Mouse (Mus musculus) heart, postnatal 0 days (tissue): Measurements from ENCODE around the gene Wnk2. TPM values are rescaled to one million over a fixed set of nuclear protein-coding genes. Genes with fewer than 3 reads are reported as not detected.

Source experiments
- ATAC-seq: fragments of 200-750 bp; cut with Nextera tagmentation; 2 replicates; pipeline ENCODE4 v1.8.0; 2017; ENCODE audit warnings: low read depth, moderate number of reproducible peaks, moderate library complexity; ENCODE audit not compliant: insufficient read depth
- DNase-seq: peaks from one replicate; pipeline ENCODE4 v3.0.0-alpha.2; 2016; ENCODE audit warnings: low spot score
- H3K27ac ChIP-seq: fragments of 300-500 bp; sonication (generic); 2 replicates; pipeline ENCODE4 v1.5.1; 2014; ENCODE audit warnings: low read depth, mild to moderate bottlenecking
- H3K27me3 ChIP-seq: fragments of 300-500 bp; sonication (generic); 2 replicates; pipeline ENCODE4 v1.6.1; 2014; ENCODE audit warnings: low read length, mixed read lengths; ENCODE audit not compliant: control insufficient read depth, insufficient read depth
- H3K36me3 ChIP-seq: fragments of 300-500 bp; sonication (generic); replicated peaks from 2 replicates; pipeline ENCODE4 v1.6.1; 2014; ENCODE audit warnings: low read length, mixed read lengths; ENCODE audit not compliant: control insufficient read depth, insufficient read depth
- H3K4me1 ChIP-seq: fragments of 300-500 bp; sonication (generic); 2 replicates; pipeline ENCODE4 v1.6.1; 2014; ENCODE audit warnings: antibody characterized with exemption; ENCODE audit not compliant: control insufficient read depth, insufficient read depth
- H3K4me2 ChIP-seq: fragments of 300-500 bp; sonication (generic); 2 replicates; pipeline ENCODE4 v1.6.1; 2014; ENCODE audit warnings: low read depth, mild to moderate bottlenecking, low read length, moderate library complexity
- H3K4me3 ChIP-seq: fragments of 300-500 bp; sonication (generic); 2 replicates; pipeline ENCODE4 v1.5.1; 2014; ENCODE audit warnings: low read depth, low read length
- H3K9ac ChIP-seq: fragments of 300-500 bp; sonication (generic); replicated peaks from 2 replicates; pipeline ENCODE4 v1.6.1; 2014; ENCODE audit warnings: low read depth, low read length, mixed read lengths
- H3K9me3 ChIP-seq: fragments of 300-500 bp; sonication (generic); replicated peaks from 2 replicates; pipeline ENCODE4 v1.6.1; 2016; ENCODE audit warnings: low read length; ENCODE audit not compliant: control insufficient read depth
- CTCF ChIP-seq: IDR thresholded peaks from 2 replicates; pipeline ENCODE4 v1.5.1; 2016; ENCODE audit warnings: antibody characterized with exemption, control low read depth, low read depth
- EP300 ChIP-seq: IDR thresholded peaks from 2 replicates; pipeline ENCODE4 v1.6.1; 2016; ENCODE audit warnings: antibody characterized with exemption, low read depth
- WGBS: fragments of 180-500 bp; shearing (Covaris S2); extraction: QIAGEN DNeasy Blood & Tissue Kit; methylation state at CpG from one replicate; pipeline ENCODE4 v1.1.7; 2014; 5-methylcytosine and 5-hydroxymethylcytosine counted together
- polyA plus RNA-seq: library from polyadenylated mRNA; unstranded; fragments of >200 nt; fragmentation: Nextera tagmentation; extraction: Ambion mirVana; gene quantifications from 2 replicates; pipeline ENCODE4 v1.2.1, GENCODE M21; 2015
- total RNA-seq: library from RNA; depleted of rRNA; stranded (reverse); fragments of >200 nt; gene quantifications from 2 replicates; pipeline ENCODE4 v1.2.3, GENCODE M21; 2014; ENCODE audit warnings: low replicate concordance

The Wnk2 gene
- total and polyA plus RNA-seq, 2 experiments from 2014 or later = 1.5 to 5.5 TPM

DNA sequence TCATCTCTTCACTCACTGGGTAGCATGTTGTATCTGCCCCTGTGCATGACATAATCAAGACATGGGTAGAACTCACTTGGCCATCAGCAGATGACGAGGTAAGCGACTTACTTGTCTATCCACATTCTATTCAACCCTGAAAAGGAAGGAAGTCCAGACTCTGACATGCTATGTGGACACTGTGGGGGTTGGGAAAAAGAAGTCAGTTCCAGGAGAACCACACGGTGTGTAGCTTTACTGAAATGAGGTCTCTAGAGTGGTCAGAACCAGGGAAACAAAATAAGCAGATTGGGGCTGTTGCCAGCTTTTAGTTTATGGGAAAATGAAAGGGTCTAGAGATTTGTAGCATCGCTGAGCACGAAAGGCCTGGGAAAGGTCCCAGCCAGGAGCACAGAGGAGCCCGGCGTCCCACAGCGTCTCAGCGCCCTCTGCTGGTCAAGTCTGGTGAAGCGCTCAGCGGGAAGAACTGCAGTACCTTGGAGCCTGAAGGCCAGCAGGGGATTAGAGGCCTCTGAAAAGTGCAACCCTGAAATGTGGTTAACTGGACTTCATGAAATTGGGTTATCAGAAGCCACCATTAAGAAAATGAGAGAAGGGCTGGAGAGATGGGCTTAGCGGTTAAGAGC, 25.3 kb upstream of the Wnk2 start:
- ATAC-seq (peak; percentile 79), DNase-seq (peak; percentile 78)
- Histone ChIP-seq H3K4me2 (0 out of 2 replicates have a peak overlapping the region, but pooled peaks have one; percentile 11), H3K27me3 (no peaks in the 10 kb centered on the region), H3K4me3 (no peak overlapping the region), H3K9ac (no peak overlapping the region), H3K36me3 (no peaks in the 10 kb centered on the region), H3K9me3 (no peaks in the 10 kb centered on the region), H3K4me1 (no peaks in the 10 kb centered on the region), H3K27ac (no peak overlapping the region)
- 7% methylated on average over 12 of the region's 12 CpGs for WGBS
- TF ChIP-seq EP300 (no peak), CTCF (peak; percentile 97)

DNA sequence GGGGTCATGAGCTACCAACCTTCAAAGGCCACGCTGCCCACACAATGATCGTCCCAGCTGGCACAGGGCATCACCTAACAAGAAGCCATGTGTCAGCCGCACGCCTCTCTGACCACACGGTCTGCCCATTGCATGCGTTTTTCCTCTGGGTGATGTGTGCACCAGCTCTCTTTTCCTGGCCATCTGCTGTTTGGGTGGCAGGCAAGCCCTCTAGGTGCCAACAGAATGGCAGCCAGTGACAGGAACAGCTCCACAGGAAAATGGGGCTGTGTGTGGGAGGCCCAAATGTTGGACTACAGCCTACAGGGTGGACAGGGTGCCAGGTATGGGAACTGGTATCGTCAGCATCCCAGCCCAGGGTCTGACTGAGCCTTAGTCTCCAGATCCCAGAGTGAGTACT, 24.5 kb upstream of the Wnk2 start:
- Histone ChIP-seq H3K4me3 (no peak overlapping the region), H3K27me3 (no peaks in the 10 kb centered on the region), H3K9ac (no peak overlapping the region), H3K9me3 (no peaks in the 10 kb centered on the region), H3K4me1 (no peaks in the 10 kb centered on the region), H3K4me2 (no peak overlapping the region), H3K36me3 (no peaks in the 10 kb centered on the region), H3K27ac (no peak overlapping the region)
- 96% methylated on average over 7 of the region's 7 CpGs for WGBS
- ATAC-seq (no peak), DNase-seq (no peak)
- TF ChIP-seq CTCF (no peak), EP300 (no peak)

DNA sequence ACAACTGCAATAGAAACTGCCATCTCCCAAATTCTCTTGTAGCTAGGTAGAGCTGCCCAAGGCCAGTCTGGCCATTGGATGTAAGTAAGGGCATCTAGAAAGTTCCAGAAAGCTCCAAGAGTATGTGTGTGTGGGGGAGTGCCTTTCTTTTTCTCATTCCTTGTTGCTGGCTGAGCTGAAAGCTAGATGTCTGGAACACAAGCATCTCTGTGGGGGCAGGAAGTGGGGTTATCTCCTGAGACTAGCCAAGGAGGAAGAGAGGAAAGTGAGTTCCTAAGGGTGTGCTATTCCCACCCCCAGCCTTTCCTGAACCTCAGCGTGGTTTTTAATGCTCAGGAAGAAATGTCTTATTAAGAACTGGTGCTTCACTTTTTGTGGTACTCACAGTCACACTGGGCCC, 23.9 kb upstream of the Wnk2 start:
- Histone ChIP-seq H3K27me3 (no peaks in the 10 kb centered on the region), H3K4me2 (no peak overlapping the region), H3K4me1 (no peaks in the 10 kb centered on the region), H3K4me3 (no peak overlapping the region), H3K36me3 (no peaks in the 10 kb centered on the region), H3K9me3 (no peaks in the 10 kb centered on the region), H3K27ac (no peak overlapping the region), H3K9ac (no peak overlapping the region)
- ATAC-seq = no peak
- no peak for DNase-seq
- TF ChIP-seq CTCF (no peak), EP300 (no peak)
- WGBS = 55% methylated on average over 1 of the region's 1 CpGs

DNA sequence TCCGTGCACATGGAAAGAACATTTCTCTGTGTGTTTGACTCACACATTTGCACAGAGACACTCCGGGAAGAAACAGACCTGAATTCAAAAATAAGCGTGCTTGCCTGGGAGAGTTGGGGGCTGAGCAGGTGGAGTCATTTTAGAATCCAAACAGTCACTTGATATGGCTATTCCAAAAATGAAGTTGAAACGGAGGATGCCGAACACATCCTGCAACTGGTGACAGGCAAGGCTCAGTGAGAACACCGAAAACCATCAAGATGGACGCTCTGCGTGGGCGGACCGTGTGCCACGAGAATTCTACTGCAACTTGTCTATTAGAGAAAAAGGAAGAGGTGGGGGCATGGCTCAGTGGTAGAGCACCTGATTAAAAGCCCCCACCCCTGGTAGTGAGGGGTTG, 22.8 kb upstream of the Wnk2 start:
- DNase-seq = no peak
- no peak overlapping the region for H3K9ac ChIP-seq
- ATAC-seq = no peak
- no peaks in the 10 kb centered on the region for H3K36me3 ChIP-seq
- TF ChIP-seq CTCF (no peak), EP300 (no peak)
- H3K4me2 ChIP-seq = no peak overlapping the region
- no peaks in the 10 kb centered on the region for H3K27me3 ChIP-seq
- no peak overlapping the region for H3K27ac ChIP-seq
- no peaks in the 10 kb centered on the region for H3K9me3 ChIP-seq
- no peak overlapping the region for H3K4me3 ChIP-seq
- no peaks in the 10 kb centered on the region for H3K4me1 ChIP-seq
- 89% methylated on average over 11 of the region's 11 CpGs for WGBS

DNA sequence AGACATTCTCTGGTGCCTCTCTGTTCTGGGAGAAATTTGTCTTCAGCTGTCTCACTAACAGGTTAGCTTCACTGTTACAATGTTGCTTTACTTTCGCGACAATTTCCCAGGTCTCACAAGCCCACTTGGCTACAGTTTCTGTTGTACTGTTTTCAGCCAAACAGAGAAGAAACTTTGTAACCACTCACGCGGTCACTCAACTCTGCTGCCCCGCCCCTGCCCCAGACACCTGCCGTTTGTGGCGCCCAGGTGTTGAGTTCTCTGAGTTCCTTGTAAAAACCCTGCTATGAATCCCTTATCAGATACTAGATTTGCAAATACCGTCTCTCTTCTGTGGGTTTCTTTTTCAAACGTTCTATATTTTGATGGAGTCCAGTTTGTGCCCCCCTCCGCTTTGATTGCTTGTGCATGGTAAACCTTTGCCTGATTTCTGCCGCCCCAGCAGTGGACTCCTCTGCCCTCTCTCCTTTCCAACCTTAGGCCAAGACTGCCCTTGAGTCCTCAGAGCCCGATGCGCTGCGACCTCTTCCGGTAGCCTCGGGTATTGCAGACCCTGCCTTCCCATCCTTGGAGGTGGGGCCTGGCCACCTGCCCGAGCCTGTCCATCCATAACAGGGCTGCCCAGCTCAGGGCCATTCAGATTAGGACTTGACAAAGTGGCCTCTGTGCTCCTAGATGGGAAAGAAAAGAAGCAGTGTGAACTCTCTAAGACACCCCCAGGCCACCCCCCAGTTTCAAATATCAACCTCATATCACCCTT, 21.8 kb upstream of the Wnk2 start:
- no peak overlapping the region for H3K27ac ChIP-seq
- 18% methylated on average over 17 of the region's 17 CpGs for WGBS
- H3K4me1 ChIP-seq = no peaks in the 10 kb centered on the region
- H3K9me3 ChIP-seq = no peaks in the 10 kb centered on the region
- H3K36me3 ChIP-seq = no peaks in the 10 kb centered on the region
- peak; percentile 80 for ATAC-seq
- H3K4me3 ChIP-seq = no peak overlapping the region
- no peak for TF ChIP-seq EP300
- TF ChIP-seq CTCF = peak; percentile 99
- H3K4me2 ChIP-seq = no peak overlapping the region
- peak; percentile 86 for DNase-seq
- no peaks in the 10 kb centered on the region for H3K27me3 ChIP-seq
- H3K9ac ChIP-seq = no peak overlapping the region

DNA sequence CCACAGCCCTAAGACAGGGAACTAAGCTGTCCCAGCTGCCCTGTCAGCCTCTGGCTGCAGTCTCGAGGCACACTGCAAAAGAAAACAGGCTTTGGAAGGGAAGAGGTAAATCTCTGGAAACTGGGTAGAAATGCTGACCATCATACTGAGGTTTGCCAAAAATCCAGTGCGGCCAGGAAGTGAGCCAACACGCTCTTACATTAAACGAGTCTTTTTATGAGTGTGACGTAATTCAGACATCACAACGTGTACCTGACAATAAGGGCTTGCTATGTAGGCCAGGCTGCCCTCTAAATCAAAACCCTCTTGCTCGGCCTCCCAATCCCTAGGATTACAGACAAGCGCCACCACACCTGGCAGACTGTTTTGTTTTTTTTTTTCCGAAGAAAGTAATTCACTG, 19.3 kb upstream of the Wnk2 start:
- ATAC-seq (no peak), DNase-seq (peak; percentile 1)
- Histone ChIP-seq H3K4me3 (no peak overlapping the region), H3K4me1 (no peaks in the 10 kb centered on the region), H3K27ac (no peak overlapping the region), H3K36me3 (no peaks in the 10 kb centered on the region), H3K4me2 (no peak overlapping the region), H3K27me3 (no peaks in the 10 kb centered on the region), H3K9ac (no peak overlapping the region), H3K9me3 (no peaks in the 10 kb centered on the region)
- 66% methylated on average over 9 of the region's 9 CpGs for WGBS
- TF ChIP-seq CTCF (no peak), EP300 (no peak)
